Mouse (Mus musculus) left cerebral cortex, adult 9 months (tissue): ENCODE results near the gene Nit1.
"Not testable (repeated sequence)": the region's sequence is repeated elsewhere in the genome, so short reads cannot be mapped to it uniquely, and the experiment has no call there.

Source experiments
- DNase-seq, 2 experiments: peaks; one replicate each; pipeline ENCODE4 v3.0.0; 2022; ENCODE audit warnings: low spot score in 2 of 2

Nit1 gene

DNA sequence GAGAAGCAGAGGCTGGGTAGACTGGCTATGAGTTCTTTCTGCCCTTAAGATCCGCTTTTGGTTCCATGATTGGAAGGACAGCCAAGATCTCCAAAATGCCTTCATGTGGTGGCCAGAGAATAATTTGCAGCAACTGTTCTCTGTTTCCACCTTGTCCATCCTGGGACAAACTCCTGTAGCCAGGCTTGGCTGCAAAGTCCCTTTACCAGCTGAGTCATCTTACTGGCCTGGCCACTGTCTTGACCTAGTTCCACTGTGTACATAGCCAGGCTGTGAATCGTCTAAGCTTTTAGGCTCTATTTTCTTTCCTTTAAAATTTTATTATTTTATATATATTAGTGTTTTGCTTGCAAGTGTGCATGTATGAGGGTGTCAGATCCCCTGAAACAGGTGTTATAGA lies 3.8 kb upstream of the Nit1 start:
- no peak for DNase-seq

DNA sequence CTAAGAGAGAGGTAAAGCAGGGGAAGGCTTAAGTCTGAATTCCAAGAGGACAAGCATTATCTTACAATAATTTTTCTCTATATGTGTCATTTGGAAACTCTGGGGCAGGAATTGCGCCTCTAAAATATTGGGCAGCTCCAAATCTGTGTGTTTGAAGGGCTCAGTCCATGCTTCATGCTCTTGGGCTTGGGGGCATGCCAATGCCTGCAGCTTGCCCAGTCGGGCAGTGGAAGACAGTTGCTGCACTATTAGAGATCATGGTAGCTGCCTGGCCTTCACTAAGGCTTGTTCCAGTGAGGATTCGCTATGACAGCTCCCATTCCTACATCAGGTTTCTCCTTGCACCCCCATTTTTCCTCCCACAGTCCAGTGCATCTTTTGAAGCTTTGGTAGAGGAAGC lies 3.2 kb upstream of the Nit1 start:
- no peak for DNase-seq

DNA sequence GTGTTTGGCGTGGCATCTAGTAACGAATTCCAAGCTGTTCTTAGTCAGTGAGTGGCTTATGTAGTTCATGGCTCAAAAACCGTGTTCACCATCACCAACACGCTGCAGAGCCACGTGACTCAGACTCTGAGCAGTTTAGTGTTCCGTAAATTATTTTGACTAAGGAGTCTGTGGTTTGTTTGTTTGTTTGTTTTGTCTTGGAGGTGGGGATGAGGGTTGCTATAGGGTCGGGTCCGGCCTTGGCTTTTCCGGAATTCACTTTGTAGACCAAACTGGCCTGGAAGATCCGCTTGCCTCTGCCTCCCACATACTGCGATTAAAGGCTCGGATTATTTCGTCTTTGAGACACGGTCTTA lies 627 bp upstream of the Nit1 start:
- no peak for DNase-seq

DNA sequence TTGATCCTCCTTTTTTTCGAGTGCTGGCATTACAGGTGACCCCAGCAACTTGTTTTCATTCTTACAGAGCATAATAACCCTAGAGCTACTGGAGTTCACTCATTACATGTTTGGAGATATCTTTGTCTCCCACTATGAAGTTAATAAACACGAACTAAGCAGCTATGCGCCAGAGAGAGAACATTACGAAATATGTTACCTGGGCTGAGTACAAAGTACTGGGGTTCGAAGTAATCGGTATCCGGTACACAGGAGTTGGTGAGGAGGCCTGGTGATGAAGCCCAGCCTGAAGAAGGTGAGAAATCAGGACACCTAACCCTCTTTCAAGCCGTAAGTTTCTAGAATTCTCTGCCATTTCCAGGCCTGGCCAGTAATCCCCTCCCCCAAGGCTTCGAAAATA lies 731 bp downstream of the Nit1 start:
- DNase-seq = no peak

DNA sequence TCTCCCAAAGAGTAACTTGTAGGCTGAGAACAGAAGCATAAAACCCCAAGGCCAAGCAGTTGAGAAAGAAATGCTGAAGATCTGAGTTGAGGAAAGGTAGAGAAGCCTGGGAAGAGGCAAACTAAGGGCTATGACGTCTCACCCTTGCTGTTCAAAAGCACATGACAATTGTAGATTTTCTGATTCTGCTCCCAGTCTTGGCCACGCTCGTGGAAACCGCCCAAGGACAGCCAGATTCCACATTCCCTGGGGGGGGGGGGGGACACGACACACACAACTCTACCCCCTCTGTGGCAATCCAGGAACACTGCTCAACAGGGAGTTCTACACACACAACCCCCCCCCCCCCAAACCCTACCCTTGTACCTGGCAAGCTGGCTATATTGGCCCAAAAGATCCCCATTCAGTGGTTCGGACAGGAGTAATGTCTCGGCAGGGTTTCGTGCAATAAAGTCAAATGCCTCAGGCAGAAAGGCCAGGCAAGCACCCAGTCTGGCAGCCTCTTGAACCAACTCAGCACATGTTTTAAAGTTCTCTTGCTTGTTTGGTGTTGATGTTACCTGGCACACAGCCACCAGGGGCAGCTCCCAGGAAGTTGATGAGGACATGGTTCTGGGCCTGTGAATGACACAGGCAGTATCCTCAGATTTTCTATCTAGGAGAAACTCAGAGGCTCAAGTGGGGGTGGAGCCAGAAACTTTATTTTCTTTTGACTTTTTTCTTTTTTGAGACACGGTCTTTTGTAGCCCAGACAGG lies 1.3 kb downstream of the Nit1 start:
- no peak for DNase-seq

DNA sequence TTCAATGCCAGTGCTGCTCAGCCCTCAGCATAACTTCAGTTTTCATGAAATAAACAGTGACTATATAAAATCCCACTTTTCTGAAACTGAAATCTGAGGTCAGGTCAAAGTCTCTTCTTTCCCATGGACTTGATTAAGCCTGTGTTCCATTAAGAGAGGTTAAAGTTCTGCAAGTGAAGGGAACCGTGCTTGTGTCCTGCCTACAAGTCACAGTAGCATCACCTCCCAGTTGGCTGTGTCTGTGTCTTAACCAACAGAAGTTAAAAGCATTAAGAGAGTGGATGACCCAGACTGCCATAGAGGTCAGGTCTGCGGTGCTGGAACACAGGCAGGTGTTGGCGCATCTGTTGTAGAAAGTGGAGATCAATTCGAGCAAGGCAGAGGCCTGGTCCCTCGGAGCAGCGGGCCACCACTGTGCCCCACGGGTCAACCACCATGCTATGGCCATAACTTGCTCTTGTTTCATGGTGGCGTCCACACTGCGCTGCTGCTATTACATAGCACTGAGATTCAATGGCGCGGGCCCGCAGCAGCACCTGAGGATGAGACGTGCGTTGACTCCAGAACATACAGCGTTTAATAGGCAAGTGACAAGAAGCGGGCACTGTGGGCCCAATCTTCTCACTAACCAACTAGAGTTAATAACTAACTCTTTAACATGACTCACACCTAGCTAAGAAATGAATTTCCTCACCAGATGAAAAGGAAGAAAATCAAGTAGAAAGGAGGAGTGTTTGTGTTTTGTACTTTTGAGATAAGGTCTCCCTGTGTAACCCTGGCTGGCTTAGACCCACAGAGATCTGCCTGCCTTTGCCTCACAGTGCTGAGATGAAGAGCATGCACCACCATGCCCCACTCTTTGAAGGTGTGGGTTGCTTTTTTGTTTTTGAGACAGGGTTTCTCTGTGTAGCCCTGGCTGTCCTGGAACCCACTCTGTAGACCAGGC lies 2.9 kb downstream of the Nit1 start:
- DNase-seq = no peak

DNA sequence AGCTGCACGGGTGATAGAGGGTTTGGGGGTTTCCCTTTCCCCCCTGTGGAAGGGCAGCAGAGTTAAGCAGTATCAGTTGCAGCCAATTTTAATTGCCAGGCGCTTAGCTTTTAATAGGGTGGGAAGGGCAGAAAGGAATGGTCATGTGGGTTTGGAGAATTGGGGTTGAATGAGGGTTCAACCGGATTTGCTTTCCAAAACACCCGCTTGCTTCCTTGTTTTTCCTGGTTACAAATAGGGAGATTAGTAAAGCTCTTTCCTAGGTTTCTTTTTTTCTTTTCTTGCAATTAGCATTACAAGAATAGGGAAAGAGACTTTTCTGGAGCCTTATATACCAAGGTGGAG lies 15.3 kb downstream of the Nit1 start:
- DNase-seq = no peak

DNA sequence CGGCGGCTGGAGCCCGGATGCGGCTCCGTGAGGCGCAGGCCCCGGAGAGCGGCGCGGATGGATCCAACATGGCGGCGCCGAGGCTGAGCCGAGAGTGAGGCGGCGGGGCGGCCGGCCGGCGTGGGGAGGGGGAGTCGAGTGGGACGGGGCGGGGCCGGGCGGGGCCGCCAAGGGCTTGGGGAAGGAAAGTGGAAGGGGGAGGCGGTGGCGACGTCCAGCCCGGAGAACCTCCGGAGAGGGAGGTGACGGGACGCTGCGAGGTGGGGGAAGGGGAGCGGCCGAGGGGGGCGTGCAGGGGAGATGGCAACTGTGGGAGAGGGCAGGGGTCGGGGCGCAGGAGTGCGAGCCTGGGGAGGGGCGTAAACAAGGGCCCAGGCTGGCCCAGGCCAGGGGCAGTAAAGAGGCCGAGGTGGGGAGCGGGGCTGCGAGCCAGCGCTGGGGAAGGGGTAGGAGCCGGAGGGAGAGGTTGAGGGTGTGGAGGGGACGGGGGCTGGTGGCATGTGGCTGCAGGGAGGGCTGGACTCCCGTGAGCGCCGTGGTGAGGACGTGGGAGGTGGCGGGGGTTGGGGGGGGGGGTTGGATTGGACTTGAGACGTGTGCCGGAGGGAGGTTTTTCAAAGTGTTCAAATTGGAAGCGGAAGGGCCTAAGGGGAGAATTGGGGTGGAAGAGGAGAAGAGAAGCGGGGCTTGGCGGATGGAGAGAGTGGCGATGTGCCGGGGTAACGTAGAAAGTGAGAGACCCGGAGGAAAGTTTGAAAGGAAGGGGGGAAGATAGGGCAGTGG lies 15.8 kb downstream of the Nit1 start:
- DNase-seq = peak in 1 of 2 experiments; percentile 35

DNA sequence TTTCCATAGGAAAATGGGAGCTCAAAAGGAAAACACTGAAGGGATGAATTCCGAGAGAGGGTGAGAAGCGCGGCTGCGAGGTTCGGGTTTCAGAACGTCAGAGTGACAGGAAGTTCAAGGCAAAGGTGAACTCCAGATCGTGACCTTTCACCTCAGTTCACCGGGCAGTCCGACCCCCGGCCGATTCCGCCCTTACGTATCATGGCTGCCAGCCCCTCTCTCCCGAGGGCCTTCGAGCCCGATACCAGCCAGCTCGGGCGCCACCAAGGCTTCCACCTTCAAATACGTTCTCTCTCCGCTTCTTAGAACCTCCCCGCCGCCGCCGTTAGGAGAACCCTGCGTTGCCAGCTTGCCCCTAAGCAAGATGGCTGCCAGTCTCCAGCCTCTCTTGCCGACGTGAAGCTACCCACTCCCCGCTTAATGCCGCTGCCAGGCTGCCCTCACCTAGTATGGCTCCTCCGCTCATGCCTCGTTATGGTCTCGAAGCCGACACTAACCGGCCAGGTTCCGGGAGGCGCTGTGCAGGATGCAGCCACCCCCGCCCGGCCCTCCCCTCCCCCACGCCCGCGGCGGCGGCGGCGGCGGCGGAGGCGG lies 16.5 kb downstream of the Nit1 start, which contains the start of gene Dedd:
Dedd (plus strand) TSS at position 307 of the 594 bp plus-strand sequence.
- DNase-seq = peak; percentile 93 to 96

DNA sequence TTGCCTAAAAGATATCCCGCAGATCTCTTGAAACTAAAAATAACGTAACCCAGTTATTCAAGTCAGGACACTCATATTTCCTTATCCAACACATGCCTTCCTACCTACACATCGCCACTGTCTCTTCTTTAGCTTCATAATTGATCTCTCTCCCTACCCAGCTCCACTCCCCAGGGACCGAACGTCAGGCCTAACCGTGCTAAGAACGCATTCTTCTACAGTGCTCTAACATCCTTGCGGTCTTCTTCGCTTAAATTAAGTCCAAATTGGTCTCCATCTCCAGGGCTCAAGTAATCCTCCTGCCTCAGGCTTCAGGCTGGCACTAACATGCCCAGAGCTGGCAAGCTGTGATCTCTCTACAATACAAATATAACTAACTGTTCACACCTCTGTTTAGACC lies 17.2 kb downstream of the Nit1 start:
- DNase-seq = no peak

DNA sequence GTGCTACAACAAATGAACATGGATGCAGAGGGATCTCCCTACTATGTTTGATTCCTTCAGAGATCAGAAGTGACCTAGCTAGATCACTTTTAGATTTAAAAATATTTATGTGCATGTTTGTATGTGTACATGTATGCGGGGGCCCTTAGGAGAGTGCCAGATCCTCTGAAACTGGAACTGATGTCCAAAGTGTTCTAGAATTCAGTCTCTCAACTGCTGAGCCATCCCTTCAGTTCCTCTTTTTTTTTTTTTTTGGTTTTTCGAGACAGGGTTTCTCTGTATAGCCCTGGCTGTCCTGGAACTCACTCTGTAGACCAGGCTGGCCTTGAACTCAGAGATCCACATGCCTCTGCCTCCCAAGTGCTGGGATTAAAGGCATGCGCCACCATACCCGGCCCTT lies 18.9 kb downstream of the Nit1 start:
- not testable (repeated sequence) for DNase-seq

DNA sequence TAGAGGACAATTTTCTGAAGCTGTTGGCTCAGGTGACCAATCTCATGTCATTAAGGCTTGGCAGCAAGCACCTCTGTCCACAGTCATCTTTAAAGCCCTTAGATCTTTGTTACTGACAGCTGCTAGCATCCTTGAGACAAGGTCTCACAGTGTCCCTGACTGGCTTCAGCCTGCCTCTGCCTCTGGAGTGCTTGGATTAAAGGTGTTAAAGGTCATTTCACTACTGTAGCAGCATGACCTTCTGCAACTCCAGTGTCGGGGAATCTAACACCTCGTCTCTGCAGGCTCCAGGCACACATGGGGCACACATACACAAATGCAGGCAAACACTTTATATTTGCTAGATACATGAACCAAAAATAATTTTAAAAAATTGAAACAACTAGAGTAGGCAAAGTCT lies 19.9 kb downstream of the Nit1 start:
- DNase-seq = no peak

DNA sequence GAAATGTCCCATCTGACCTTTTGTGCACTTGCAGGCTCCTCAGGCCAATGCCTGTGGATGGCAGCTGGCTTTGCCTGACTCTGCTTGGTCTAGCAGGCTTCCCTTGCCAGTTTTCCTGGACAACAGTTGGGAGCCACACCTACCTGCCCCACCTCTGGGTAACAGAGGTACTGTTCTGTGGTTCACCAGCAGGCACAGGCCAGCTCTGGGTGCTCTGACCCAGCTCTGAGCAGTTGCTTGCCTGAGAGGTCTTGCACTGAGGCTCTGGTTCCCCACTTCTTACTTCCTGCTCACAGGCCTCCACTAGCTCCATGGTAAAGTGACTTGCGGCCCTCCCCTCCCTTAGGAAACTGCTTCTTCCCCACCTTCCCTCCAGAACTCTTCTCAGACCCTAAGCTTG lies 23.4 kb downstream of the Nit1 start:
- DNase-seq = no peak

DNA sequence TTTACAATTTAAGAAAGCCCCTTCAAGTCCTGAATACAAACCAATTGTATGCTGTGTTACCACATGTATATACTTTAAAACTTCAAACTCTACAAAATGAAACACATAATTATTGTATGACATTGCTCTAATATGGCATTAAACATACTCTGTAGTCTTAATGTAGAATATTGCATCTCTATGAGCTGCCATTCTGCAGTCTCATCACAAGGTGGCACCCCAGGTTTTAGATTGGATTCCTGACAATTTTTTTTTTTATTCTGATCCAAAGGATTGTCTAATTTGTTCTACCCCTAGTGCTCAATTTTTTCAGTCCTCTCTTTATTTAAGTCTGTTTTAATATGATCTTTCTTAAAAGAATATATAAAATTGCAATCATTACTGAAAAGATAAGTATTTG lies 24.0 kb downstream of the Nit1 start:
- DNase-seq = no peak

DNA sequence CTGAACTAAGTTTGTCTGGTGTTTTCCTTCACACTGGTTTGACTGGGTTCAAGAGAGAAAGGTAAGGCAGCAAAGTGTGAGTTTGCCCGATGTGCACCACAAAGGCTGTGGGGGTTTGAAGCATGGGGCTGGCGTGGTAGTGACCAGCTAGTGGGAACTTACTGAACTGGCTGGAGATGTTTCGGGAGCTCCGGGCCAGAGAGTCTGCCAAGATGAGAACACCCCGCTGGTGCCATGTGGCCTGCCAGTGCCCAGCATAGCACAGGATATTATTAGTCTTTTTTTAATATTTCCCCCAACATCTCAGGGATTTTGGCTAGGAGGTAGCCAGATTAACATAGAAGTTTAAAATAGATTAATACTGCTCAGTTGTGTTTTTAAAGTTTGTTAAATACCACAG lies 25.3 kb downstream of the Nit1 start:
- no peak for DNase-seq

DNA sequence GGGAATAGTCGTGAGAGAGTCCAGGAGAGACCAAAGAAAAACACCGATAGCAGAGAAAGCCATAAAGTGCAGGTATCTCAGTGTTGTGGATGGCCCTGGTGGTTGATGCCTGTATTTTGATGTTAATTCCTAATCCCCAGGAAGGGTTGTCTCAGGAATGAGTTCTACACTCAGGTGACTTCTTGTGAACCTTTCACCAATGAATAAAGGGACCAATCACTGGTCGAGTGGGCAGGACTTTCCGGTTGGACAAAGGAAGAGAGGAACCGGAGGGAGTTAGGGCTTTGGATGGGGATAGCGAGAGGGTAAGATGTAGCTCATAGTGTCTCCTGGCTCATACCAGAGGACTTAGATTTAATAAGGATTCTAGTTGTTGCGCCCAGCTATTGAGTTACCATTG lies 25.7 kb downstream of the Nit1 start:
- DNase-seq = no peak

DNA sequence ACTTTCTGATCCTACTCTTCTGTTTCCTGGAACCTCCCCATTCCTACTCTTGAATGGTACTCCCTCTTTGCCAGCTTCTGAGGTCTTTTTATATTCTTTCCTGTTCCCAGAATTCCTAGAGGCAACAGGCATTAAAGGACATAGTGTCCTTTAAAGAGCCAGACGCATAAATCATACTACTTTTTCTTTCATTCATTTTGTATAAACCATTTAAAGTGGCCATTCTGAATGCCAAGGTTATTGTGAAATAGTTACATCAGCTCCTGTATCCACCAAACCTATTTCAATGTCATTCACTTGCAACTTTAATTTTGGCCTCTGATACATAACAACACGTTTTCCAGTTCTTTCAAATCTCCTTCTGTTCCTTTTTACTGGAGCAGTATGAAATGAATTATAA lies 36.1 kb downstream of the Nit1 start:
- no peak for DNase-seq

DNA sequence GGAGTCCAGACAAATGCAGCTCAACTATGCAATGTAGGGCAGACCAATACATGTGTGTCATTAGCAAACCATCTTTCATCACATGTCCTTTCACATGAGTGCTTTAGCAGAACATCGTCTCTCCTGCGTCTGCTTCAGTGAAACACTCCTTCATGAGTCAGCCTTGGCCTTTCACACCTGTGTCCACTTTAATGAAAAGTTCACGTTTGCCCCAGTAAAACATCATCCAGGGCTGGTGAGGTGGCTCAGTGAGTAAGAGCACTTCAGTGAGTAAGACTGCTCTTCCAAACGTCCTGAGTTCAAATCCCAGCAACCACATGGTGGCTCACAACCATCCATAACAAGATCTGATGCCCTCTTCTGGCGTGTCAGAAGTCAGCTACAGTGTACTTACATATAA lies 39.3 kb downstream of the Nit1 start:
- not testable (repeated sequence) for DNase-seq

DNA sequence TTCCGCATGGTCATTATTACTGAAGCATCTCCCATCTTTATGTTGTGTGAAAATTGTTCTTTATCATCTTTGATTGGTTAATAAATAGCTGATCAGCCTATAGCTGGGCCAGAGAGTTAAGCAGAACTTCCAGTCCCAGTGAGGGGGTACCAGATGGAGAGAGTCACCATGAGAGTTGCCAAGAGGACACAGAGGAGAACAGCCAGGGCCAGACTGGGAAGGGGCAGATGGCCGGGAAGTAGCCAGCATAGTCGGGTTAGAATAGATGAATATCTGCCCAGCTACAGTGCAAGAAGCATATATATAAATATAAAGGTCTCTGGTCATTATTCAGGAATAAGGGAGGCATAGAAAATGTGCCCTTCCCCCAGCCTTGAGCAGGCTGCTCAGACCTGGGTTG lies 47.2 kb downstream of the Nit1 start:
- no peak for DNase-seq

DNA sequence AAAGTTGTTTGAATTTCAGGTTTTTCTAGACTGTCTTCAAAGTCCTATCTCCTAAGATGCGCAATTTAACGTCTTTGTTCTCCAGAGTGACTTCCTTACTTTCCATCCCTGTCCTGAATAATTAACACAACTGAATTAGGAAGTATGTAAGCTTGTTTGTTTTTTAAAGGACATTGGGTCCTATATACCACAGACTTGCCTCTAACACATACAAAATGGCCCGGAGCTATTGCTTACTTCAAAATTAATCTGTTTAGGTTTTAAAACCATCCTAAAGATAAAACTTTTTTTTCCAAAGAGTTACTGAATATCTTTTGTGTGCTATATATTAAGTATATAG lies 50.4 kb downstream of the Nit1 start:
- no peak for DNase-seq

DNA sequence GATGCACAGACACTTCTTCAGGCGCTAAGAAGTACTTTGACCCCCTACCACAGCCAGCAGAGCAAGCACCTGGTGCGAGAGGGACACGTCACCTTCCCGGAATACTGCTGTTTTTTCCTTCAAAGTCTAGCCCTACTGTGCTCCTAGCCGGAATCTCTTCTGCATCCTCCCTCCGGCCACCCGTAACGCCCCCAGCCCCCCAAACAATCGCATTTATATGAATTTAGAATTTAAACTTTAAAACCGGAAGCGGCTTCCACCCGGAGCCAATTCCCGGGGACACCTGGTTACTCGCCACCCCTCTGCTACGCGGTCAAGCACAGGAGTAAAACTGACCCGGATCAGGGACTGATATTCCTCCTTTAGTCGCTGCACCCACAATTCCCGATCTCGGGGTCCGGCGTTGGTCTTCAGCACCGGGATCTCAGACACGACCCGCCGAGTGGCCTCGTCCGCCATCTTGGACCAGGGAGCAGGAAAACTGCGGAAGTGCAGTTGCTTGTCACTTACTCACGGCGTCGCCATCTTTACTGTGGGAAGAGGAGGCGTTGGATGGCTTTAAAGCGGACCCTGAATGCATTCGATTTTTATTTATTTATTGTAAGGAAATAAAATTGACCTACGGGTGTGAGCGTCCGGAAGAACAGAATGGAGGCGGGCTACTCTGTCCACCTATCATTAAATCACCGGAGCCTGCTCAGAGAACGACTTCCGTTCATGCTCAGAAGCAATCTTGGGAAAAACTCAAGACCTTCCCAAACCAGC lies 51.0 kb downstream of the Nit1 start, which contains the start of gene Ufc1:
Ufc1 (minus strand) TSS at position 727 of the 765 bp plus-strand sequence.
- DNase-seq = peak; percentile 74 to 85
